Mouse (Mus musculus): ENCODE measurements around the gene Nup54. TPM values are rescaled to one million over a fixed set of nuclear protein-coding genes. Genes with fewer than 3 reads are reported as not detected.

Nup54 gene
- total RNA-seq, 2 experiments from 2014 or later = 28.6 to 33.6 TPM

- no peak for DNase-seq (ENCODE audit: low spot score in 2 of 2)
Observed at GRCm38 (mm10) chr5:92413271-92413981, 21.6 kb downstream of the Nup54 start.

GRCm38 (mm10) chr5:92411461-92412140 is 23.4 kb downstream of the Nup54 start:
- DNase-seq (ENCODE audit: low spot score in 2 of 2) = no peak

- no peak for DNase-seq (ENCODE audit: low spot score in 2 of 2)
Observed at GRCm38 (mm10) chr5:92410486-92410885, 24.5 kb downstream of the Nup54 start.

GRCm38 (mm10) chr5:92409361-92410155 is 25.5 kb downstream of the Nup54 start:
- no peak for DNase-seq (ENCODE audit: low spot score in 2 of 2)

GRCm38 (mm10) chr5:92404400-92404678 is 30.7 kb downstream of the Nup54 start:
- DNase-seq (ENCODE audit: low spot score in 2 of 2) = no peak

- DNase-seq (ENCODE audit: low spot score in 2 of 2) = no peak
Observed at GRCm38 (mm10) chr5:92403562-92404399, 31.2 kb downstream of the Nup54 start.

GRCm38 (mm10) chr5:92402816-92403215 is 32.2 kb downstream of the Nup54 start:
- DNase-seq (ENCODE audit: low spot score in 2 of 2) = no peak

- peak; percentile 72 for DNase-seq (ENCODE audit: low spot score in 2 of 2)
Observed at GRCm38 (mm10) chr5:92398153-92398552, 36.9 kb downstream of the Nup54 start.

- no peak for DNase-seq (ENCODE audit: low spot score in 2 of 2)
Observed at GRCm38 (mm10) chr5:92396476-92396875, 38.5 kb downstream of the Nup54 start.

GRCm38 (mm10) chr5:92395764-92396163 is 39.3 kb downstream of the Nup54 start:
- no peak for DNase-seq (ENCODE audit: low spot score in 2 of 2)

GRCm38 (mm10) chr5:92393863-92394262 is 41.2 kb downstream of the Nup54 start:
- DNase-seq (ENCODE audit: low spot score in 2 of 2) = no peak

- DNase-seq (ENCODE audit: low spot score in 2 of 2) = no peak
Observed at GRCm38 (mm10) chr5:92392542-92392941, 42.5 kb downstream of the Nup54 start.

GRCm38 (mm10) chr5:92390615-92391014 is 44.4 kb downstream of the Nup54 start:
- no peak for DNase-seq (ENCODE audit: low spot score in 2 of 2)

GRCm38 (mm10) chr5:92389977-92390376 is 45.0 kb downstream of the Nup54 start:
- no peak for DNase-seq (ENCODE audit: low spot score in 2 of 2)

- DNase-seq (ENCODE audit: low spot score in 2 of 2) = no peak
Observed at GRCm38 (mm10) chr5:92387433-92387832, 47.6 kb downstream of the Nup54 start.

GRCm38 (mm10) chr5:92386643-92387042 is 48.4 kb downstream of the Nup54 start:
- no peak for DNase-seq (ENCODE audit: low spot score in 2 of 2)

GRCm38 (mm10) chr5:92386102-92386501 is 48.9 kb downstream of the Nup54 start:
- no peak for DNase-seq (ENCODE audit: low spot score in 2 of 2)

- DNase-seq (ENCODE audit: low spot score in 2 of 2) = no peak
Observed at GRCm38 (mm10) chr5:92384855-92385254, 50.2 kb downstream of the Nup54 start.

- DNase-seq (ENCODE audit: low spot score in 2 of 2) = no peak
Observed at GRCm38 (mm10) chr5:92383747-92384146, 51.3 kb downstream of the Nup54 start.

- DNase-seq (ENCODE audit: low spot score in 2 of 2) = no peak
Observed at GRCm38 (mm10) chr5:92382349-92382679, 52.7 kb downstream of the Nup54 start.

All from adrenal gland, adult 18-20 months (tissue).